Mouse (Mus musculus): ENCODE measurements around the gene Trdmt1. TPM values are rescaled to one million over a fixed set of nuclear protein-coding genes. Genes with fewer than 3 reads are reported as not detected.

Gene Trdmt1
- total and polyA plus RNA-seq, 2 experiments from 2014 or later, result 10.3 to 19.0 TPM

DNA sequence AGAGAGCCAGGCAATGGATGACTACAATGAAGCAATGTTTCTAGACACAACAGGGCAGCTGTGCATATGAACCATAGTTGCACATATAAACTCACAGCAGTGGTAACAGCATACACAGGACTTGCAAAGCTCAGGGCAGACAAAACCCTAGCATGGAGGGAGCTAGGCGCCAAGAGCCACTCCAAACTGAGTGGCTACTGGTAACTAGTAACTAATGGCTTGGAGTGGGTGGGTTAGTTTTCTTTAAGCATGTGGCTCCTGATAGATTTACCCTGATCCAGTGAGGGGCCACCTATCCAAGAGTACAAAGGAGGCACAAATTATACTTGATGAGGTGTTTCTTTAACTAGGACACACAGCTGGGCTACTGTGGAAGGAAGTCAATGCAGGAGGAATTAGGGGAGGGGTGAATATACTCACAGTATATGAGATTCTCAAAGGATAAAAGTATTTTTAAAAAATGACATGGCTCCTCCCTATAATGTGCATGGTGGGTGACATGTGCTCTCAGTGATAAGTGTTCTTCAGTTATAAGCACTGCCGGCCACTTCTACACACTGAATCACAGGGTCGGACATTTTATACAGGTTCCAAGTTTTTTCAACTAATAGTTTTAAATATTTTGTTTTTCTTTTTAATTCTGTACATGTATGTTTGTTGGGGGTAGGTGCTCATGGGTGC is 15.1 kb downstream of the Trdmt1 start:
- Histone ChIP-seq H3K4me3 (ENCODE audit: low read depth, low read length) (no peak overlapping the region), H3K4me1 (ENCODE audit: control insufficient read depth, insufficient read depth) (0 out of 2 replicates have a peak, but pooled peaks cover 10% of the 10 kb centered on the region), H3K27me3 (ENCODE audit: control insufficient read depth, insufficient read depth, low read length) (no peaks in the 10 kb centered on the region), H3K36me3 (replicated peaks; ENCODE audit: control insufficient read depth, insufficient read depth, low read length) (no peaks in the 10 kb centered on the region), H3K9me3 (replicated peaks; ENCODE audit: control insufficient read depth, low read length) (no peaks in the 10 kb centered on the region), H3K27ac (ENCODE audit: low read depth) (no peak overlapping the region), H3K9ac (replicated peaks; ENCODE audit: low read depth, low read length) (no peak overlapping the region), H3K4me2 (ENCODE audit: low read depth, low read length) (no peak overlapping the region)
- ATAC-seq (ENCODE audit: insufficient read depth, low read depth) (no peak), DNase-seq (ENCODE audit: low spot score) (no peak)
- 91% methylated on average over 3 of the region's 3 CpGs for WGBS
- TF ChIP-seq EP300 (IDR thresholded peaks at IDR 0.05; ENCODE audit: low read depth) (no peak), CTCF (IDR thresholded peaks at IDR 0.05; ENCODE audit: low read depth) (no peak)

DNA sequence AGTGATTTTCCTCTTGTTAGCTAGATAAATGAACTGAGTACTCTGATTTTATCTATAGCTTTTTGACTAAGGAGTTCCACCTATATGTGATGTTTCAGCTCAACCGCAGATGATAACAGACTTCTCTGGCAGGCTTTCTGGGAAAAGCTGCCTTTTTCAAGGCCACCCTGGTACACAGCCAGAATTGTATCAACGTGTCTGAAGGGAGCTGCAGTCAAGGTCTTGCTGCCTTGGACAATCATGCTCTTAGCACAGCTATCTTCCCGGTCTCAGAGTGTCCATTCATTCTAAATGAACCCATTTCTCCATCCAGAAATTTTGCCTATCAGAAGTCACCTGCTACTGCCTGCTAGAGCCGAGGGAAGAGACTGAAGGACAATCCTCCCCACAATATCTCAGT is 16.9 kb downstream of the Trdmt1 start:
- Histone ChIP-seq H3K4me2 (ENCODE audit: low read depth, low read length) (no peak overlapping the region), H3K27me3 (ENCODE audit: control insufficient read depth, insufficient read depth, low read length) (no peaks in the 10 kb centered on the region), H3K27ac (ENCODE audit: low read depth) (peak overlapping the region; percentile 41), H3K4me1 (ENCODE audit: control insufficient read depth, insufficient read depth) (0 out of 2 replicates have a peak, but pooled peaks cover 10% of the 10 kb centered on the region), H3K9ac (replicated peaks; ENCODE audit: low read depth, low read length) (no peak overlapping the region), H3K4me3 (ENCODE audit: low read depth, low read length) (no peak overlapping the region), H3K36me3 (replicated peaks; ENCODE audit: control insufficient read depth, insufficient read depth, low read length) (no peaks in the 10 kb centered on the region), H3K9me3 (replicated peaks; ENCODE audit: control insufficient read depth, low read length) (no peaks in the 10 kb centered on the region)
- WGBS, result 31% methylated on average over 4 of the region's 4 CpGs
- ATAC-seq (ENCODE audit: insufficient read depth, low read depth) (no peak), DNase-seq (ENCODE audit: low spot score) (no peak)
- TF ChIP-seq CTCF (IDR thresholded peaks at IDR 0.05; ENCODE audit: low read depth), result no peak
- TF ChIP-seq EP300 (IDR thresholded peaks at IDR 0.05; ENCODE audit: low read depth), result no peak

DNA sequence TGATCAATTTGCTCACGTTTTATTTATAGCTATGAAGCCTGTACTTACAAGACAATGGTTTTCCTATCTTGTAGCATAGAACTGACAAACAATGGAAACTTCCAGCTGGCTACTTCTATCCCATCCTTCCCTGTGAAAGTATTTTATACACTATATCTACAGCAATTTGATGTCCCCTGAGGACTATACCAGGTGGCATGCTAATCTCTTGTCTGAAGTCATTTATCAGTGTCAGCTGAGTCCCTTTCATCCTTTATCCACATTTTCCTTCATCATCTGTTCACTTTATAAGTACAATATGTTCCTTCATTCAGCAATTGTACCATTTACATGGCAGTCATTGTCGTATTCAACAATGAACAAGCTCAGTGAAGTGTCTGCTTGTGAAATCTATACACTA is 17.3 kb downstream of the Trdmt1 start:
- 0 out of 2 replicates have a peak, but pooled peaks have one; percentile 14 for ATAC-seq (ENCODE audit: insufficient read depth, low read depth)
- Histone ChIP-seq H3K27me3 (ENCODE audit: control insufficient read depth, insufficient read depth, low read length) (no peaks in the 10 kb centered on the region), H3K36me3 (replicated peaks; ENCODE audit: control insufficient read depth, insufficient read depth, low read length) (no peaks in the 10 kb centered on the region), H3K4me3 (ENCODE audit: low read depth, low read length) (no peak overlapping the region), H3K4me2 (ENCODE audit: low read depth, low read length) (no peak overlapping the region), H3K4me1 (ENCODE audit: control insufficient read depth, insufficient read depth) (0 out of 2 replicates have a peak, but pooled peaks cover 10% of the 10 kb centered on the region), H3K27ac (ENCODE audit: low read depth) (peak overlapping the region; percentile 41), H3K9ac (replicated peaks; ENCODE audit: low read depth, low read length) (no peak overlapping the region), H3K9me3 (replicated peaks; ENCODE audit: control insufficient read depth, low read length) (no peaks in the 10 kb centered on the region)
- TF ChIP-seq EP300 (IDR thresholded peaks at IDR 0.05; ENCODE audit: low read depth) (no peak), CTCF (IDR thresholded peaks at IDR 0.05; ENCODE audit: low read depth) (no peak)
- 36% methylated on average over 2 of the region's 2 CpGs for WGBS
- DNase-seq (ENCODE audit: low spot score), result peak; percentile 24

DNA sequence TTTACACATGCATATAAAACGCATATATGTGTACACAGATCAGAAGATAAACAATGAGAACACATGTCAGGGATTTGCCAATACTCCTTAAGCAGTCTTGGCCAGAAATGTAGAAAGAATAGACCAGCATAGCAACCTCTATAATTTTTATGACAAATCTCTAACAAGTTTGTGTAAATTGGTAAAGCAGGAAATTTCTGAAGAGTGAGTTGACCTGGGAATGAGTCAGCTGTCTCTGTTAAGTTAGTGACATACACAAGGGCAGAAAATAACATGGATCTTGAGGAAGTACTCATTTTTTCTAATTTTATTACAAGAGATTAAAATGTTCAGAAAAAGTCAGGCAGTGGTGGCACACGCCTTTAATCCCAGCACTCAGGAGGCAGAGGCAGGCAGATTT is 18.3 kb downstream of the Trdmt1 start:
- Histone ChIP-seq H3K4me2 (ENCODE audit: low read depth, low read length) (no peak overlapping the region), H3K9ac (replicated peaks; ENCODE audit: low read depth, low read length) (no peak overlapping the region), H3K36me3 (replicated peaks; ENCODE audit: control insufficient read depth, insufficient read depth, low read length) (no peaks in the 10 kb centered on the region), H3K4me1 (ENCODE audit: control insufficient read depth, insufficient read depth) (0 out of 2 replicates have a peak, but pooled peaks cover 10% of the 10 kb centered on the region), H3K27me3 (ENCODE audit: control insufficient read depth, insufficient read depth, low read length) (no peaks in the 10 kb centered on the region), H3K4me3 (ENCODE audit: low read depth, low read length) (no peak overlapping the region), H3K27ac (ENCODE audit: low read depth) (no peak overlapping the region), H3K9me3 (replicated peaks; ENCODE audit: control insufficient read depth, low read length) (no peaks in the 10 kb centered on the region)
- WGBS, result 83% methylated on average over 2 of the region's 2 CpGs
- no peak for ATAC-seq (ENCODE audit: insufficient read depth, low read depth)
- DNase-seq (ENCODE audit: low spot score), result no peak
- TF ChIP-seq EP300 (IDR thresholded peaks at IDR 0.05; ENCODE audit: low read depth) (no peak), CTCF (IDR thresholded peaks at IDR 0.05; ENCODE audit: low read depth) (no peak)

DNA sequence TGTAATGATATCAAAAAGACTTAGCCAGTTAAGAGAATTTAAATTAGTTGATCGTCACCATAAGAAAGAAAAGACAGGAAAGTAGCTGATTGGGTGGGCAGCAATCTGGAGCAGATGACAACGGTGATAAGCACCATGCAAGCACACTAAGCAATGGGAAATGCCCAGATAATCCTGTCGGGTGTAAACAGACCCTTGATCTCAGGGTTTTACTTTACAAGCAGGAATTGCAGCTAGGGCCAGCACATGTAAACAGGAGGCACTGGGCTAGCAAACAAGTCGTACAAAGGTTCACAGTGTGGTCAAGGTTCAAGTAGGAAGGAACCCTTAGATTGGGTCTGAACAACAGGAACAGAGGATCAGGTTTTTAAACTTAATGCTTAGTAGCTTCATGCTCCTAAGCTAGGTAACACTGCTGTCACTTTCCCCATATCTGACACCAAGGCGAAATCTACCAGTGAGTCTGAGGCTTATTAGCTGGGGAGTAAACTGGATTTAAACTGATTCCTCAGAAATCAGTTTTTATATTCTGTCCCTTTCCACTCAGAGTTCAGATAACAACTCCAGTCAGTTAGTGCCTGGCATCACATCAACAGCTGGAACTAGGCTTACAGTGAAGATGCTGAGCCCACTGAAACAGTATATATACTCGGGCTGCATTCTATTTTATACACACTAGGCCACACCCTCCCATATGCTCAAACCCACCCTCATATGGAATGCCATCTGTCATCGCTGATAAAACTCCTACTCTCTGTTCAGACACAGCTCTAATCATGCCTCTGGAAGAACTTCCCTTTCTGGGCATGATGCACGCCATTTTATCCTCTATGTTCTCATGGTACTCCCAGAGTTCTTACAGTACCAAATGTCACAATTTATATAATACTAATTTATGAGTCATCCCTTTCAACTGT is 20.7 kb downstream of the Trdmt1 start:
- Histone ChIP-seq H3K9ac (replicated peaks; ENCODE audit: low read depth, low read length) (no peak overlapping the region), H3K27me3 (ENCODE audit: control insufficient read depth, insufficient read depth, low read length) (no peaks in the 10 kb centered on the region), H3K27ac (ENCODE audit: low read depth) (no peak overlapping the region), H3K4me3 (ENCODE audit: low read depth, low read length) (no peak overlapping the region), H3K4me1 (ENCODE audit: control insufficient read depth, insufficient read depth) (0 out of 2 replicates have a peak, but pooled peaks cover 10% of the 10 kb centered on the region), H3K9me3 (replicated peaks; ENCODE audit: control insufficient read depth, low read length) (no peaks in the 10 kb centered on the region), H3K4me2 (ENCODE audit: low read depth, low read length) (no peak overlapping the region), H3K36me3 (replicated peaks; ENCODE audit: control insufficient read depth, insufficient read depth, low read length) (peaks cover 8% of the 10 kb centered on the region)
- WGBS, result 46% methylated on average over 8 of the region's 8 CpGs
- no peak for DNase-seq (ENCODE audit: low spot score)
- no peak for TF ChIP-seq EP300 (IDR thresholded peaks at IDR 0.05; ENCODE audit: low read depth)
- no peak for TF ChIP-seq CTCF (IDR thresholded peaks at IDR 0.05; ENCODE audit: low read depth)
- ATAC-seq (ENCODE audit: insufficient read depth, low read depth), result no peak
